Mouse (Mus musculus): ENCODE measurements at regions not wholly inside any gene's neighbourhood (a gene's known extent, or its start where the extent isn't known, plus 50 kb on each side); places are given as distances from the start of the nearest gene placed in this dataset.

DNA sequence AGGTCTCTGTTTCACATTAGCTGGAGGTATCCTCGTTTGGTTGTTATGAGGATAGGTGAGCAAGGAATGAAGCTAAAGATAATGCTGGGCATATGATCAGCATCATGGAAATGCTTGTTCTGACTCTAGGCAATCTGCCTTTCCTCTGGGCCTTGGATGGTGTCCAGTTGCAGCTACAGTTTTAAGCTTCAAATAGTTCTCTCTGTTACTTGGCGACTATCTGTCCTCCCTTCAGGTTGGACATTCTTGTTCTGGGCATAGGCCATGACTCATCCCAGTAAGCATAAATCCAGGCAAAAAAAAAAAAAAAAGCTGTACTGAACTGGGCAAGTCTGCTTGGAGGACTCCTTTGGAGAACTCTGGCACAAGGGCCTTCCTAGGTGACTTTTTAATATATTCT lies 776.9 kb downstream of the Kcnma1 start:
- Histone ChIP-seq H3K27ac (no peak overlapping the region), H3K4me2 (replicated peaks) (no peak overlapping the region), H3K9me3 (no peaks in the 10 kb centered on the region), H3K4me3 (no peak overlapping the region), H3K27me3 (no peaks in the 10 kb centered on the region), H3K4me1 (no peaks in the 10 kb centered on the region), H3K36me3 (no peaks in the 10 kb centered on the region), H3K9ac (no peak overlapping the region)
- ATAC-seq (ENCODE audit: insufficient number of reproducible peaks, insufficient read depth, low FRiP score, low TSS enrichment) = no peak
- 69% methylated on average over 2 of the region's 2 CpGs for WGBS

GRCm38 (mm10) chr14:23198676-23199075 lies 815.6 kb downstream of the Kcnma1 start:
- no peak for ATAC-seq (ENCODE audit: insufficient number of reproducible peaks, insufficient read depth, low FRiP score, low TSS enrichment)
- Histone ChIP-seq H3K9me3 (no peaks in the 10 kb centered on the region), H3K4me2 (replicated peaks) (no peak overlapping the region), H3K9ac (no peak overlapping the region), H3K4me1 (no peaks in the 10 kb centered on the region), H3K27ac (no peak overlapping the region), H3K4me3 (no peak overlapping the region), H3K27me3 (no peaks in the 10 kb centered on the region), H3K36me3 (no peaks in the 10 kb centered on the region)
- WGBS = 93% methylated on average over 3 of the region's 3 CpGs

GRCm38 (mm10) chr14:23194569-23195529 lies 819.4 kb downstream of the Kcnma1 start:
- no peak overlapping the region for H3K9ac ChIP-seq
- no peak overlapping the region for H3K27ac ChIP-seq
- H3K4me2 ChIP-seq (replicated peaks) = no peak overlapping the region
- no peak for ATAC-seq (ENCODE audit: insufficient number of reproducible peaks, insufficient read depth, low FRiP score, low TSS enrichment)
- no peak overlapping the region for H3K4me3 ChIP-seq
- H3K4me1 ChIP-seq = no peaks in the 10 kb centered on the region
- no peaks in the 10 kb centered on the region for H3K36me3 ChIP-seq
- H3K27me3 ChIP-seq = no peaks in the 10 kb centered on the region
- WGBS = 75% methylated on average over 7 of the region's 7 CpGs
- H3K9me3 ChIP-seq = no peaks in the 10 kb centered on the region

DNA sequence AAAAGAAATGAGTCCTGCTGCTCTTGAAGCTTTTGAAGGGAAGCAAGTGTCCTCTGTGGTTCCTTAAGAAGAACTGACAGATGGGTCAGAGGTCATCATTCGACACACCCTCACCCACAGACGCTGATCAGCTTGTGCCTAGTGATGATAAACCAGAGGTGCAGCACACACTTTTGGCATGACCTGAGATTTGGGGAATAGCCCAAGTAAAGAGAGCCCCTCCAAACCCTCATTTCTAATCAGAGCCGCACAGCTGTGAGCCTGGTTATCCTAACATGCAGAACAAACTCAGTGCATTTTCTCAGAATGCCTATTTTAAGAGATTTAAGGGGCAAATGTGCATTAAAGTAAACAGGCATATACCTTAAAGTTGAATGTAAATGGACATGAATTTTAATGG lies 821.7 kb downstream of the Kcnma1 start:
- Histone ChIP-seq H3K4me1 (no peaks in the 10 kb centered on the region), H3K9me3 (no peaks in the 10 kb centered on the region), H3K36me3 (no peaks in the 10 kb centered on the region), H3K9ac (no peak overlapping the region), H3K27ac (no peak overlapping the region), H3K4me2 (replicated peaks) (no peak overlapping the region), H3K27me3 (no peaks in the 10 kb centered on the region), H3K4me3 (no peak overlapping the region)
- ATAC-seq (ENCODE audit: insufficient number of reproducible peaks, insufficient read depth, low FRiP score, low TSS enrichment) = no peak
- 55% methylated on average over 3 of the region's 3 CpGs for WGBS

- Histone ChIP-seq H3K4me2 (replicated peaks) (no peak overlapping the region), H3K36me3 (no peaks in the 10 kb centered on the region), H3K9ac (no peak overlapping the region), H3K9me3 (no peaks in the 10 kb centered on the region), H3K27ac (no peak overlapping the region), H3K4me3 (no peak overlapping the region), H3K4me1 (no peaks in the 10 kb centered on the region), H3K27me3 (no peaks in the 10 kb centered on the region)
- WGBS = 60% methylated on average over 6 of the region's 6 CpGs
- no peak for ATAC-seq (ENCODE audit: insufficient number of reproducible peaks, insufficient read depth, low FRiP score, low TSS enrichment)
Measured at GRCm38 (mm10) chr14:23185359-23185758, 828.9 kb downstream of the Kcnma1 start.

DNA sequence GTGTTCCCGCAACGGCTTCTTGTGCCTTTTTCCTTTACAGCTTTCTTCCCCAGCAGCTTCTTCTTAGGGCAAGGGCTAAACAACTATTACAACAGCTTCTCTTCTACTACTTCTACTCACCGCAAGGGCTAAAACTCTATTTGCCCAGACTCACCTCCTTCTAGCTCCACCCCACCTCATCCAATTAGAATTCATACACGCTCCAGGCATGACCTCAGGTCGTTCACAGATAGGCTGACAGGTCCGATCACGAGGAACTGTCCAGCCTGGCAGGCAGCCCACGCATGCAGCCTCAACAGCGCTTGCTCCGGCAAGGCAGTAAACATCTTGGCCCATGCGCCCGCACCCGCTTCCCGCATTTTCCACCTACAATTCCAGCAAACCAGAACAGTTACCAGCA lies 844.9 kb downstream of the Kcnma1 start:
- WGBS = 78% methylated on average over 14 of the region's 14 CpGs
- no peak for ATAC-seq (ENCODE audit: insufficient number of reproducible peaks, insufficient read depth, low FRiP score, low TSS enrichment)
- Histone ChIP-seq H3K4me1 (no peaks in the 10 kb centered on the region), H3K27me3 (no peaks in the 10 kb centered on the region), H3K4me2 (replicated peaks) (no peak overlapping the region), H3K9ac (no peak overlapping the region), H3K36me3 (no peaks in the 10 kb centered on the region), H3K9me3 (no peaks in the 10 kb centered on the region), H3K4me3 (no peak overlapping the region), H3K27ac (no peak overlapping the region)

DNA sequence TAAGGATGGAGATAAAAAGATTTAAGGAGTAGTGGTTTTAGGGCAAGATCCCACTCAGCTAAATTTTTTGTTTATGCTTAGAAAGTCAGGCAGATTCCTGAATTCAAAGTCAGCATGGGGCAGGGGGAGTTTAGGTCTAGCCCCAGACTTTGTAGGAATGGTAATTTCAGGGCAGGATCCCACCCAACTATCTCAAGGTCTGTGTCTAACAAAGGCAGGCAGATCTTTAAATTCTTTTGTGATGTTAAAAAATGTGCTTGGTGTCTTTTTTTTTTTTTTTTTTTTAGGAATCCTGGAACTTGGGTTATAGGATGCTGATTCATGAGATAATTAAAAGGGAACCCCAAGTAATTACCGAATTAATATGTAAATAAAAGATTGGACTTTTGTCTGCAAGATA lies 853.7 kb downstream of the Kcnma1 start:
- H3K4me2 ChIP-seq (replicated peaks) = no peak overlapping the region
- no peaks in the 10 kb centered on the region for H3K36me3 ChIP-seq
- no peak overlapping the region for H3K27ac ChIP-seq
- H3K4me3 ChIP-seq = no peak overlapping the region
- no peak for ATAC-seq (ENCODE audit: insufficient number of reproducible peaks, insufficient read depth, low FRiP score, low TSS enrichment)
- H3K27me3 ChIP-seq = no peaks in the 10 kb centered on the region
- H3K9ac ChIP-seq = no peak overlapping the region
- 57% methylated on average over 1 of the region's 1 CpGs for WGBS
- no peaks in the 10 kb centered on the region for H3K4me1 ChIP-seq
- no peaks in the 10 kb centered on the region for H3K9me3 ChIP-seq

- H3K4me3 ChIP-seq = no peak overlapping the region
- H3K4me2 ChIP-seq (replicated peaks) = no peak overlapping the region
- no peak overlapping the region for H3K27ac ChIP-seq
- no peak for ATAC-seq (ENCODE audit: insufficient number of reproducible peaks, insufficient read depth, low FRiP score, low TSS enrichment)
- no peak overlapping the region for H3K9ac ChIP-seq
- H3K27me3 ChIP-seq = no peaks in the 10 kb centered on the region
- no peaks in the 10 kb centered on the region for H3K4me1 ChIP-seq
- no peaks in the 10 kb centered on the region for H3K36me3 ChIP-seq
- no peaks in the 10 kb centered on the region for H3K9me3 ChIP-seq
Measured at GRCm38 (mm10) chr14:23150431-23150830, 863.9 kb downstream of the Kcnma1 start.

GRCm38 (mm10) chr14:23146981-23147380 lies 867.3 kb downstream of the Kcnma1 start:
- Histone ChIP-seq H3K4me3 (no peak overlapping the region), H3K9me3 (no peaks in the 10 kb centered on the region), H3K36me3 (no peaks in the 10 kb centered on the region), H3K27me3 (no peaks in the 10 kb centered on the region), H3K4me2 (replicated peaks) (no peak overlapping the region), H3K4me1 (no peaks in the 10 kb centered on the region), H3K27ac (no peak overlapping the region), H3K9ac (no peak overlapping the region)
- WGBS = 93% methylated on average over 1 of the region's 1 CpGs
- no peak for ATAC-seq (ENCODE audit: insufficient number of reproducible peaks, insufficient read depth, low FRiP score, low TSS enrichment)

GRCm38 (mm10) chr14:23140385-23140784 lies 873.9 kb downstream of the Kcnma1 start:
- ATAC-seq (ENCODE audit: insufficient number of reproducible peaks, insufficient read depth, low FRiP score, low TSS enrichment) = no peak
- Histone ChIP-seq H3K9ac (no peak overlapping the region), H3K4me3 (no peak overlapping the region), H3K36me3 (no peaks in the 10 kb centered on the region), H3K4me1 (no peaks in the 10 kb centered on the region), H3K4me2 (replicated peaks) (no peak overlapping the region), H3K9me3 (no peaks in the 10 kb centered on the region), H3K27ac (no peak overlapping the region), H3K27me3 (no peaks in the 10 kb centered on the region)
- 87% methylated on average over 1 of the region's 1 CpGs for WGBS

GRCm38 (mm10) chr14:23134723-23135122 lies 879.6 kb downstream of the Kcnma1 start:
- ATAC-seq (ENCODE audit: insufficient number of reproducible peaks, insufficient read depth, low FRiP score, low TSS enrichment) = no peak
- Histone ChIP-seq H3K4me2 (replicated peaks) (no peak overlapping the region), H3K9me3 (no peaks in the 10 kb centered on the region), H3K9ac (no peak overlapping the region), H3K27me3 (no peaks in the 10 kb centered on the region), H3K4me3 (no peak overlapping the region), H3K4me1 (no peaks in the 10 kb centered on the region), H3K27ac (no peak overlapping the region), H3K36me3 (no peaks in the 10 kb centered on the region)
- WGBS = 91% methylated on average over 2 of the region's 2 CpGs

- Histone ChIP-seq H3K9ac (no peak overlapping the region), H3K27ac (no peak overlapping the region), H3K36me3 (no peaks in the 10 kb centered on the region), H3K27me3 (no peaks in the 10 kb centered on the region), H3K9me3 (no peaks in the 10 kb centered on the region), H3K4me3 (no peak overlapping the region), H3K4me2 (replicated peaks) (no peak overlapping the region), H3K4me1 (no peaks in the 10 kb centered on the region)
- 79% methylated on average over 7 of the region's 7 CpGs for WGBS
- no peak for ATAC-seq (ENCODE audit: insufficient number of reproducible peaks, insufficient read depth, low FRiP score, low TSS enrichment)
Measured at GRCm38 (mm10) chr14:23131736-23132519, 882.4 kb downstream of the Kcnma1 start.
